Mouse (Mus musculus) liver, embryonic 16.5 days (tissue): ENCODE data around the gene Clasp1. TPM values are rescaled to one million over a fixed set of nuclear protein-coding genes. Genes with fewer than 3 reads are reported as not detected.

Experiments used
- ATAC-seq: fragments of 200-750 bp; cut with Nextera tagmentation; 2 replicates; pipeline ENCODE4 v1.8.0; 2017; ENCODE audit warnings: low read depth, mild to moderate bottlenecking, moderate number of reproducible peaks, moderate library complexity
- H3K27ac ChIP-seq: fragments of 300-500 bp; sonication (generic); 2 replicates; pipeline ENCODE4 v1.5.1; 2014; ENCODE audit warnings: mild to moderate bottlenecking, low read length
- H3K27me3 ChIP-seq: fragments of 300-500 bp; sonication (generic); 2 replicates; pipeline ENCODE4 v1.6.1; 2014; ENCODE audit warnings: low read depth, low read length, mixed read lengths; ENCODE audit not compliant: control insufficient read depth, insufficient read depth
- H3K36me3 ChIP-seq: fragments of 300-500 bp; sonication (generic); 2 replicates; pipeline ENCODE4 v1.6.1; 2014; ENCODE audit warnings: mild to moderate bottlenecking; ENCODE audit not compliant: control insufficient read depth, insufficient read depth
- H3K4me1 ChIP-seq: fragments of 300-500 bp; sonication (generic); 2 replicates; pipeline ENCODE4 v1.6.1; 2014; ENCODE audit warnings: low read depth, low read length, mixed read lengths; ENCODE audit not compliant: control insufficient read depth
- H3K4me2 ChIP-seq: fragments of 300-500 bp; sonication (generic); 2 replicates; pipeline ENCODE4 v1.6.1; 2014; ENCODE audit warnings: low read depth, low read length, mixed read lengths
- H3K4me3 ChIP-seq: fragments of 300-500 bp; sonication (generic); 2 replicates; pipeline ENCODE4 v1.5.1; 2014; ENCODE audit warnings: low read depth, mild to moderate bottlenecking, low read length
- H3K9ac ChIP-seq: fragments of 300-500 bp; sonication (generic); 2 replicates; pipeline ENCODE4 v1.6.1; 2014; ENCODE audit warnings: low read depth, low read length
- H3K9me3 ChIP-seq: fragments of 300-500 bp; sonication (generic); replicated peaks from 2 replicates; pipeline ENCODE4 v1.6.1; 2016; ENCODE audit warnings: low read length; ENCODE audit not compliant: control insufficient read depth
- WGBS: fragments of 180-500 bp; shearing (Covaris S2); extraction: QIAGEN DNeasy Blood & Tissue Kit; methylation state at CpG from one replicate; pipeline ENCODE4 v1.1.7; 2014; ENCODE audit not compliant: insufficient replicate concordance; 5-methylcytosine and 5-hydroxymethylcytosine counted together
- polyA plus RNA-seq: library from polyadenylated mRNA; unstranded; fragments of >200 nt; fragmentation: Nextera tagmentation; extraction: Ambion mirVana; gene quantifications from 2 replicates; pipeline ENCODE4 v1.2.1, GENCODE M21; 2015

Gene Clasp1
- polyA plus RNA-seq, 1 experiment from 2014 or later: 11.2 TPM

DNA sequence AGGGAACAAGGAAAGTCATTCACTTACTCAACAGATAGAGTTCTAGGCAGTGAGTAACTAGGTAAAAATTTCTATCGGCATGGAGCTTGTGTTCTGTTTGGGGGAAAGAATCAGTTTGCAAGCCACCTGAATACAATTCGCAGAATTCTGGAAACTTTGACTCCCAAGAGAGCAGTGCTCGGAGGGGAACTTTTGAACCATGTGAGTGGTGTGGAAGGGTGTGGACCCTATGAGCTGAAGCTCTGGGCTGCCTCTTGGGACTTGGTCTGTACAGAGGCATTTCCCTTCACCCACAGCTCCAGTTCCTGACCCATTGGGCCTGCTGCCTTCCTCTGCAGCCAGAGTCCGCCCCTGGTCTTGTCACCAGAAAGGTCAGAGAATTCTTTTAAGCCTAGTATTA, 64.7 kb downstream of the Clasp1 start:
- Histone ChIP-seq H3K9ac (no peak overlapping the region), H3K36me3 (no peaks in the 10 kb centered on the region), H3K4me2 (no peak overlapping the region), H3K4me1 (peaks cover 36% of the 10 kb centered on the region), H3K27ac (no peak overlapping the region), H3K27me3 (no peaks in the 10 kb centered on the region), H3K9me3 (no peaks in the 10 kb centered on the region), H3K4me3 (no peak overlapping the region)
- no peak for ATAC-seq
- WGBS: 81% methylated on average over 4 of the region's 4 CpGs

DNA sequence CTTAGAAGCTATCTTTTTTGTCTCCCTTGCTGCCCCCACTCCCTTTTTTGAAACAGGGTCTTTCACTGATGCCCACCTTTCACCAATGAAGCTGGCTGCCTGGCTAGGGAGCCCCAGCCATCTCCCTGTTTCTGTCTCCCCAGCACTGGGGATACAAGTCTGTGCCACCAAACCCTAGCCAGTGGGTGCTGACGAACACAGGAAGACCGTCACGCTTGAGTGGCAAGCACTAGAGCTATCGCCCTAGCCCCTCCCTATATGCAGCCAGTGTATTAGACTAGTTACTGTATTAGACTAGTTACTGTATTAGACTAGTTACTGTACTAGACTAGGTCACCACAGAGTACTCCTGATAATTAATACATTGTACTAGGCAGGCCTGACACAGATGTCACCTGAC, 66.0 kb downstream of the Clasp1 start:
- no peak overlapping the region; the same call in 1 of the 2 replicates for H3K9ac ChIP-seq
- peaks cover 44% of the 10 kb centered on the region for H3K4me1 ChIP-seq
- no peak for ATAC-seq
- no peak overlapping the region for H3K4me3 ChIP-seq
- no peaks in the 10 kb centered on the region for H3K9me3 ChIP-seq
- WGBS: 84% methylated on average over 4 of the region's 4 CpGs
- H3K4me2 ChIP-seq: no peak overlapping the region
- H3K27me3 ChIP-seq: no peaks in the 10 kb centered on the region
- H3K36me3 ChIP-seq: no peaks in the 10 kb centered on the region
- H3K27ac ChIP-seq: peak overlapping the region; percentile 20; the same call in 1 of the 2 replicates

DNA sequence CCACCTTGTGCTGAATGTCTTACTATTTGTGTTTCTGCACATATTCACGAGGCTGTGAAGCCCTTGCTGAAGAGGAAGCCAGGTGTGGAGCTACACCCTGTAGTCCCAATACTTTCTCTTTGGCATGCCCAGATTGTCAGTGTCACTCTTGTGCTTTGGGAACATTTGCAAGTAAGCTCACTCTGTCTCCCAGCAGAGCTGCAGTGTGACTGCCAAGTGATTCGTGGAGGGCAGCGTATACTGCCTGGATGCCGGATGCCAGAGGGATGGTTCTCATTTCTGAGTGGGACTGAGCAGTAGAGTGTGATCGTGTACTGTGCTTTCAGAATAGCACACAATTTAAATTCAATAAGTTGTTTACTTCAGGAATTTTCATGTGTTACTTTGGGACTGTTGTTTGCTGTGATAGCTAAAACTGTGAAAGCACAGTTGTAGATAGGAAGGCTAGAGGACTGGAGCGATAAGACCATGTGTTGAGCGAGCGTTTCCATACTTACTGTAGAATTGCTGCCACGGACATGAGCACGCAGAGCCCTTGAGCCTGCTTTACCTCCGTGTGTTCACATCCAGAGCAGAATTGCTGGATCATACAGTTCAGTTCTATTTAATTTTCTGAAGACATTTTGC, 68.5 kb downstream of the Clasp1 start:
- Histone ChIP-seq H3K4me3 (peak overlapping the region; percentile 19), H3K4me1 (peaks cover 48% of the 10 kb centered on the region), H3K27ac (peak overlapping the region; percentile 96), H3K9me3 (no peaks in the 10 kb centered on the region), H3K4me2 (peak overlapping the region; percentile 92), H3K27me3 (no peaks in the 10 kb centered on the region), H3K9ac (peak overlapping the region; percentile 22), H3K36me3 (no peaks in the 10 kb centered on the region)
- ATAC-seq: no peak
- WGBS: 32% methylated on average over 11 of the region's 11 CpGs

DNA sequence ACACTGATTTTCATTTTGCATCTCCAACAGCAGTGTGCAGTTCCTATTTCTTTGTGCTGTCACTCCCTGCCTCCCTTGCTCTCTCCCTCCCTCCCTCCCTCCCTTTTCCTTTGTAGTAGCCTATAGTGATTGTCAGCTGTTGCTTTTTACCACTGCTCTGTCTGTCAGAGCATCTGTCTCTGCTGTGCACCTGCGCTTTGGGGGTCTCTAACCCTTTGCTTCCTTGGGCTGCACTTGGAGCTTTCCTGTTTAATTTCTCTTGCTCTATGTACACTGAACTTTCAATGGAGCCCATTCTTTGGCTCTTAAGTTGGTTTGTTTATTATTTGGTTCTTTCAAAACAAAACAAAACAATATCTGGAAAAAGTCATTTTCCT, 69.0 kb downstream of the Clasp1 start:
- Histone ChIP-seq H3K27me3 (no peaks in the 10 kb centered on the region), H3K4me3 (peak overlapping the region; percentile 29; the same call in 1 of the 2 replicates), H3K4me1 (peaks cover 48% of the 10 kb centered on the region), H3K9ac (peak overlapping the region; percentile 22), H3K4me2 (peak overlapping the region; percentile 92), H3K9me3 (no peaks in the 10 kb centered on the region), H3K27ac (peak overlapping the region; percentile 96), H3K36me3 (no peaks in the 10 kb centered on the region)
- 37% methylated on average over 1 of the region's 1 CpGs for WGBS
- ATAC-seq: no peak

DNA sequence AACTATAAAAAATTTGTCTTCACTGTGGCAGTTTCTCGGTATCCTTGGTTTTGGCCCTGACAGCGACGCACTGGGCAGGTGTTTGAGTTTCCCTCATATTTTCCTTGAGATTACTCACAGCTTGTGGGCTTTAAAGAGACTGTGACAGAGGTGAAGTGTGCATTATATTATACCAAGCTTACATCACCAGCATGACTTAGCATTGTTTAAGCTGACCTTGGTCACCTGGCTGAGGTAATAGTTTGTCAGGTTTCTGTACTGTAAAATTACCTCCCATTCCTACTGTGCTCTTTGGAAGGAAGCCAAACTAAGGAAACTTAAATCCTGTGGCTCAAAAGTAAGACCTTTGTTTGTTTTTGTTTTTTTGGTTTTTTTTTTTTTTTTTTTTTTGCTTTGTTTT, 69.4 kb downstream of the Clasp1 start:
- Histone ChIP-seq H3K4me1 (peaks cover 48% of the 10 kb centered on the region), H3K27ac (peak overlapping the region; percentile 96), H3K4me3 (no peak overlapping the region; the same call in 1 of the 2 replicates), H3K27me3 (no peaks in the 10 kb centered on the region), H3K36me3 (no peaks in the 10 kb centered on the region), H3K4me2 (peak overlapping the region; percentile 92), H3K9me3 (no peaks in the 10 kb centered on the region), H3K9ac (peak overlapping the region; percentile 84)
- ATAC-seq: no peak
- 52% methylated on average over 3 of the region's 3 CpGs for WGBS

DNA sequence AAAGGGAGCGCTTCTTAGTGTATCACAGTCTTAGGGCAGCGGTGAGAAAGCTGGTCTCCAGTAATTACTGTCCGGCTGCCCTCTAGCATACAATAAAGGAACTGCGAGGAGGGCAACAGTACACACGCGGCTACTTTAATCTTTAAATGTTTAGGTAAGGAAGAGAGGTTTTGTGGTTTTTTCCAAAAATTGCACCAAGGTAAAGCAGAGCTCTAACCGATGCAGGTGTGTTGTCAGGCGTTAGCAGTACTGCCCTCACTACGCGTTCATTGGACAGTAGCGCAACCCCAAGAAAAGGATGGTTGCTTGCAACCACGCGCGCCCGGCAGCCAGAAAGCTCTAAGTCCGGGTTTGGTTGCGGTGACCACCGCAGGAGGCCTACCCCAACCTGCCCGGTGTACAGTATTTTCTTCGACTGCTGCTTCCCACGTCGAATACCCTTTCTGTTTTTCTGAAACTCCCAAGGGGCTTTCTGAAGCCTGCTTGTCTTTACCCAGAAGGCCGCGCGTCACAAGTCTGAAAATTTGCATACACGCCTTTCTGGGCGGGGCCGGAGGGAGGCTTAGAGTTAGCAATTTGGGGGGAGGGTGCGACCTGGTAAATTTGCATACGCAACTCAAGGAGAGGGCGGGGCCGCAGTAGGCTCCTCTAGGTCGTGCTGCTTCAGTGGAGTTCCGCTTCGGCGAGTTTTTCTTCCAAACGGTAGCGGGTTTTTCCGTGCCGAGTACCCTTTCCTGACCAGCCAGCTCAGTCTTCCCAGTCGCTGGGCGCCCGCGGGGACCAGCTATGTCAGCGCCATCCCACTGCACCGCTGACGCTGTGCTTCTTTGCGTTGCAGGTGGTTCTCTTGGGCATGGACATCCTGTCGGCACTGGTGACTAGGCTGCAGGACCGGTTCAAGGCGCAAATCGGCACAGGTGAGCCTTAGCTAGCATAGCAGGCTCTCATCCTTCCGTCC, 70.4 kb downstream of the Clasp1 start:
- no peaks in the 10 kb centered on the region for H3K27me3 ChIP-seq
- H3K36me3 ChIP-seq: peaks cover 2% of the 10 kb centered on the region; the same call in 1 of the 2 replicates
- H3K9me3 ChIP-seq: no peaks in the 10 kb centered on the region
- H3K9ac ChIP-seq: peak overlapping the region; percentile 84
- H3K4me1 ChIP-seq: peaks cover 48% of the 10 kb centered on the region
- peak overlapping the region; percentile 75 for H3K4me3 ChIP-seq
- peak; percentile 89 for ATAC-seq
- H3K27ac ChIP-seq: peak overlapping the region; percentile 96
- under 1% methylated on average over 53 of the region's 53 CpGs for WGBS
- H3K4me2 ChIP-seq: peak overlapping the region; percentile 92

DNA sequence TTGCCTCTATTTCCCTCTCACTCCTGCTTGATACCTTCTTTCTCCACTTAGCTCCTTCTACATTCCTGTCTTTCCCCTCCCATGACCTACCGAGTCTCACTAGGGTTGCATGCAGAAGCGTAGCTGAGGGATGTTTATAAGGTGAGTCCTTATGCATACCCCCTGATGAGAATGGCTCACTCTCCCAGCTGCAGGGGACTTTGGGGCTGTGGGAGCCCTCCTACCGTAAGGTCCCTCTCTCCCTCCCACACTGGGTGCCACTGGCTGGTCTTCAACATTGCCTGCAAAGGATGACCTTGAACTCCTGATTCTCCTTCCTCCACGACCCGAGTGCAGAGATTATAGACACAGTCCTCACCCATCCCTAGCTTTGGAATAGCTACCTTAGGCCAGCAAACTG, 71.9 kb downstream of the Clasp1 start:
- Histone ChIP-seq H3K4me2 (no peak overlapping the region), H3K9me3 (no peaks in the 10 kb centered on the region), H3K4me1 (peaks cover 38% of the 10 kb centered on the region), H3K36me3 (peaks cover 16% of the 10 kb centered on the region), H3K27me3 (no peaks in the 10 kb centered on the region), H3K27ac (no peak overlapping the region), H3K4me3 (no peak overlapping the region), H3K9ac (no peak overlapping the region)
- ATAC-seq: no peak
- WGBS: 74% methylated on average over 5 of the region's 5 CpGs

DNA sequence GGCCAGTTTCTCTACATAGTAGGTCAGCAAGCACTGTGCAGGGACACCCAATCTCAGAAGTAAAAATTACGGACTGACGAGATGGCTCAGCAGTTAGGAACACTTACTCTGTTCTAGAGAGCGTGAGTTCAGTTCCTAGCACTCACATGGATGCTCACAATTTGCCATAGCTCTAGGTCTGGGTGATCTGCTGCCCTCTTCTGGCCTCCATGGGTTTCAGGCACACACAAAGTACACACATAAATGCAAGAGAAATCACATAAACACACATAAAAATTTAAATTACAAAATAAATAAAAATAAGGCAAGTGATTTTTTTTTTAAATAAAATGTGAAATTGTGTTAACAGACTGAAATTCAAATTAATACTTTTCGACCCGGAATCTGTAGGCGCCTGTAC, 77.2 kb downstream of the Clasp1 start:
- WGBS: 94% methylated on average over 6 of the region's 6 CpGs
- Histone ChIP-seq H3K4me1 (no peaks in the 10 kb centered on the region), H3K9me3 (no peaks in the 10 kb centered on the region)

DNA sequence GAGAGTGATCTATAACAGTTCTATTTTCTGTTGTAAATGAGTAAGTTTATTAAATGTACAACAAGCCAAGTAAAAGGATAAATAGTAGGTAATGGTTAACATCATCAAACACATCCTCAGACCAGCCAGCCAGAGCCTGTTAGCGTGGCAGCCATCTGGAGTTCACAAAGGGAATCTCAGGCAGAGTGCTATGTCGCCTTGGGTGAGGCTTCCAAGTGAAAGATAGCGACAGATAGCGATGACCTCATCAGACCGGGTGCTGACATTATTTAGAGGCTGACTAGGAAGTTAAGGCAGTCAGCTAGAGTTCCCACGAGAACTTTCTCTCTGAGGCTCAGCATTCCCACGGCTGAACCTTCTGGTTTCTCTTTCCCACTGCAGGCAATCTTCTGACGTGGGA, 83.5 kb downstream of the Clasp1 start:
- ATAC-seq: no peak

More for the DNA sequence above, 77.2 kb downstream of the Clasp1 start:
- no peak overlapping the region for H3K27ac ChIP-seq
- no peak overlapping the region for H3K9ac ChIP-seq
- no peak overlapping the region for H3K4me3 ChIP-seq
- H3K4me2 ChIP-seq: no peak overlapping the region
- H3K36me3 ChIP-seq: peaks cover 19% of the 10 kb centered on the region
- H3K27me3 ChIP-seq: no peaks in the 10 kb centered on the region
- no peak for ATAC-seq

More for the DNA sequence above, 83.5 kb downstream of the Clasp1 start:
- H3K9me3 ChIP-seq: no peaks in the 10 kb centered on the region
- H3K36me3 ChIP-seq: no peaks in the 10 kb centered on the region; the same call in 1 of the 2 replicates
- peaks cover 6% of the 10 kb centered on the region; the same call in 1 of the 2 replicates for H3K4me1 ChIP-seq
- H3K4me2 ChIP-seq: no peak overlapping the region
- H3K27ac ChIP-seq: no peak overlapping the region
- WGBS: 65% methylated on average over 8 of the region's 8 CpGs
- no peak overlapping the region for H3K9ac ChIP-seq
- no peak overlapping the region for H3K4me3 ChIP-seq
- no peaks in the 10 kb centered on the region for H3K27me3 ChIP-seq
